Mouse (Mus musculus) spleen, adult 2 months (tissue): ENCODE measurements around the gene Hyal2.

Source experiments
- CTCF ChIP-seq: fragments of 200-500 bp; IDR thresholded peaks from 2 replicates; pipeline ENCODE4 v1.5.1; 2011; ENCODE audit warnings: mild to moderate bottlenecking, inconsistent platforms; ENCODE audit not compliant: insufficient read depth, insufficient read length, insufficient replicate concordance; ENCODE audit errors: extremely low read depth
- POLR2A ChIP-seq: fragments of 200-500 bp; IDR thresholded peaks from 2 replicates; pipeline ENCODE4 v1.6.1; 2011; ENCODE audit warnings: low read depth, low read length, inconsistent platforms

- TF ChIP-seq CTCF (no peak), POLR2A (no peak)
These were observed 25.4 kb upstream of the Hyal2 start for GRCm38 (mm10) chr9:107542352-107542686.
